Mouse (Mus musculus) small intestine, adult 2 months (tissue): Measurements from ENCODE around the gene Zbtb7b. TPM values are rescaled to one million over a fixed set of nuclear protein-coding genes. Genes with fewer than 3 reads are reported as not detected.

Experiments used
- H3K27ac ChIP-seq: fragments of 200-500 bp; 2 replicates; pipeline ENCODE4 v1.5.1; 2012; ENCODE audit warnings: low read depth, low read length, control low read depth, inconsistent platforms; ENCODE audit not compliant: insufficient read depth
- H3K27me3 ChIP-seq: fragments of 200-500 bp; 2 replicates; pipeline ENCODE4 v1.6.1; 2012; ENCODE audit warnings: mild to moderate bottlenecking, moderate library complexity, low read length, inconsistent platforms; ENCODE audit not compliant: control insufficient read depth, insufficient read depth
- H3K36me3 ChIP-seq: fragments of 200-500 bp; 2 replicates; pipeline ENCODE4 v1.6.1; 2012; ENCODE audit warnings: mild to moderate bottlenecking, low read length, control low read depth, inconsistent platforms; ENCODE audit not compliant: control insufficient read depth, insufficient read depth
- H3K4me1 ChIP-seq: fragments of 200-500 bp; 2 replicates; pipeline ENCODE4 v1.6.1; 2012; ENCODE audit warnings: low read length, inconsistent platforms, mixed read lengths; ENCODE audit not compliant: control insufficient read depth, insufficient read depth, insufficient read length
- H3K4me3 ChIP-seq: fragments of 200-500 bp; 2 replicates; pipeline ENCODE4 v1.5.1; 2012; ENCODE audit warnings: low read depth, mild to moderate bottlenecking, control low read depth, inconsistent platforms, low read length, moderate library complexity
- CTCF ChIP-seq: fragments of 200-500 bp; IDR thresholded peaks from 2 replicates; pipeline ENCODE4 v1.5.1; 2012; ENCODE audit warnings: low read depth, mild to moderate bottlenecking, control low read depth, inconsistent platforms, low read length, moderate library complexity, mixed read lengths; ENCODE audit not compliant: insufficient replicate concordance, insufficient read length; ENCODE audit errors: extremely low read depth
- POLR2A ChIP-seq: fragments of 200-500 bp; IDR thresholded peaks from 2 replicates; pipeline ENCODE4 v1.6.1; 2012; ENCODE audit warnings: low read depth, mild to moderate bottlenecking, control low read depth, inconsistent platforms, low read length, moderate library complexity
- WGBS: fragments of 180-500 bp; shearing (Covaris S2); methylation state at CpG from one replicate; pipeline ENCODE4 v1.1.7; 2018; 5-methylcytosine and 5-hydroxymethylcytosine counted together
- polyA plus RNA-seq: library from polyadenylated mRNA; depleted of rRNA; stranded (reverse); fragments of >200 nt; gene quantifications from 2 replicates; pipeline ENCODE4 v1.2.3, GENCODE M21; 2012

Gene Zbtb7b
- polyA plus RNA-seq, 1 experiment: 262 TPM

DNA sequence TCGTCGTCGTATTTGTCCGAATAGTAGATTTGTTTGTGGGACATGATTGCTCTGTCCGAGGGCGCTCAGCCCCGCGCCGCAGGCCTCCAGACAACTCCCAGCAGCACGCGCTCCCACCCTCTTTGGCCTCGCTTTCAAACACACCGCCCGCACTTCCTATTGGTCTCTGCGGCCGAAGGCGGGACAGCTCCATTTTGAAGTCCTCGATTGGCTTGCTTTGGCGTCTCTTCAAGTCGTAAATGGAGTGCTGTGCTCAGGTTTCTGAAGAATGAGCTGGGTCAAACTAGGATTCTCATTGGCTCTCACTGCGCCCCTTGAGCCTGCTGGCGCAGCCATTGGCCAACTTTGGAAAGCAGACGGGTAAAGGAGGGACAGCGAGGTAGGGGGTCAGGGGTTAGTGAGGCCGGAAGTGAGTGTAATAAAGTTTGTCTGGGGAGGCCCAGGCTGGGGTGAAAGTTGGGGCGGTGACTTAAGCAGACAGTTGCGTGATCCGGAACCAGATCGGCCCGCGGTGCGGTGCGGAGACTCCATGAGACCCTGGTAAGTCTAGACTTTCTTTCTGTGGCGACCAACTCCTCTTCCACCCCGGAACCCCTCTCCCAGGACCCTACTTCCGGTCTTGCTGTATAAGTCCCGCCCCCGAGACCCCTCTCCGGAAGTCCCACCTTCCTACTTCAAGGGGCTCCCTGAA is 23.7 kb upstream of the Zbtb7b start, which contains the start of the genes Cks1b and Shc1:
Gene Cks1b, minus strand, starts transcription at position 214 of the 691 bp plus-strand sequence.
Gene Shc1, plus strand, starts transcription at position 274 of the 691 bp plus-strand sequence.
- Histone ChIP-seq H3K4me3 (peak within 1 kb of the TSS; percentile 72), H3K36me3 (peaks cover 2% of the 10 kb centered on the region; the same call in 1 of the 2 replicates), H3K27ac (peak within 1 kb of the TSS; percentile 92), H3K27me3 (no peaks in the 10 kb centered on the region), H3K4me1 (peaks cover 4% of the 10 kb centered on the region)
- 1% methylated on average over 39 of the region's 39 CpGs for WGBS
- TF ChIP-seq CTCF (no peak), POLR2A (0 out of 2 replicates have a peak, but pooled peaks have one; percentile 29)

DNA sequence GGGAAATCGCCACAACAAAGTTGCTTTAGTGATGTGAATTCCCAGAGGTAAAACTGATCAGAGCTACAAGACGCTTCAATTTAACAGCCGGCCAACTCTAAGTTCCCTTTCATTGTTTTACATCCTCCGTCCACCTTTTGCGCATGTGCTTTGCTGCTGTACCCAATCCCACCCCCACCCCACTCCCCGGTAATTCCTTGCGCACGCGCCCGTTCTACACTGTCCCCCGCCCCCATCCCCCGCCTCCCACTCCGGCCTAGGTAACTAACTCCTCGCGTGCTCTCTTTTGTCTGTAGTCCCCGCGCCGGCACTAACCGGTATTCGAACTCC is 23.2 kb upstream of the Zbtb7b start:
- H3K4me3 ChIP-seq: peak overlapping the region; percentile 71
- WGBS: under 1% methylated on average over 20 of the region's 20 CpGs
- H3K27ac ChIP-seq: no peak overlapping the region
- peaks cover 4% of the 10 kb centered on the region for H3K4me1 ChIP-seq
- no peaks in the 10 kb centered on the region for H3K27me3 ChIP-seq
- no peaks in the 10 kb centered on the region for H3K36me3 ChIP-seq
- TF ChIP-seq CTCF (no peak), POLR2A (no peak)

DNA sequence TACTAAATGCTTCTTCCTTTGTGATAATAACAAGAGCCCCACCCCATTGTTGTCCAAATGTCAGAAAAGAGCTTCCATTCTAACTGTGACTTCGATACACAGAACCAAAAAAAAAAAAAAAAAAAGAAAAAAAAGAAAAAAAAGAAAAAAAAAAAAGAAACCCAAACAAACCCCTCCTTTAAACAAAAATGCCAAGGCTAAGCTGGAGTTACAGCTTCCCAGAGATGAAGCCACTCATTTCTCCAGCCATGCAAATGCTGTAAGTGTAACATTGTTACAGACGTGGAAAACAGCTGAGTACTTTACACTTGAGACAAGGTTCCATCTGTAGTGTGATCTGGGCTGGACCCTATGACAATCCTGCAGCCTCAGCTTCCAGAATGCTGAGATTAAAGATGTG is 22.6 kb upstream of the Zbtb7b start:
- Histone ChIP-seq H3K36me3 (no peaks in the 10 kb centered on the region), H3K27me3 (no peaks in the 10 kb centered on the region), H3K27ac (no peak overlapping the region), H3K4me1 (peaks cover 4% of the 10 kb centered on the region), H3K4me3 (no peak overlapping the region)
- WGBS: 18% methylated on average over 2 of the region's 2 CpGs
- TF ChIP-seq CTCF (no peak), POLR2A (no peak)

DNA sequence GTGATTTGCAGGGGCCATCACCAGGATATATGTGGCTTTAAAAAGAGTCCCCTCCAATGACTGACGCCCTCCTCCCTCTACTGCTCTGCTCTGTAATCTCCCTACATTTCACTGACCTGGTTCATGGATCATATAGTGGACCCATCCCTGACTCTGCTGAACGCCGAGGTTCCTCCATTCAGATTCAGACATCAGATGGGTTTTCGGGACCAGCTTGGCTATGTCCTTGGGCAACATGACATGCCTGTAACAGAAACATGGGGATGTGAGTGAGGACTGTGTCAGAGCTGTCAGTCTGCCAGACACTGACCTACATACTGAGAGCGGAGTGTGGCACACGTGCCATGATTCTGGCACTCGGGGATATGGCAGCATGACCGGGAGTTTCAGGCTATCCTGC is 21.6 kb upstream of the Zbtb7b start:
- H3K36me3 ChIP-seq: no peaks in the 10 kb centered on the region
- TF ChIP-seq CTCF (no peak), POLR2A (no peak)
- H3K4me3 ChIP-seq: no peak overlapping the region
- H3K27ac ChIP-seq: no peak overlapping the region
- WGBS: 94% methylated on average over 8 of the region's 8 CpGs
- H3K27me3 ChIP-seq: no peaks in the 10 kb centered on the region
- H3K4me1 ChIP-seq: peaks cover 4% of the 10 kb centered on the region

DNA sequence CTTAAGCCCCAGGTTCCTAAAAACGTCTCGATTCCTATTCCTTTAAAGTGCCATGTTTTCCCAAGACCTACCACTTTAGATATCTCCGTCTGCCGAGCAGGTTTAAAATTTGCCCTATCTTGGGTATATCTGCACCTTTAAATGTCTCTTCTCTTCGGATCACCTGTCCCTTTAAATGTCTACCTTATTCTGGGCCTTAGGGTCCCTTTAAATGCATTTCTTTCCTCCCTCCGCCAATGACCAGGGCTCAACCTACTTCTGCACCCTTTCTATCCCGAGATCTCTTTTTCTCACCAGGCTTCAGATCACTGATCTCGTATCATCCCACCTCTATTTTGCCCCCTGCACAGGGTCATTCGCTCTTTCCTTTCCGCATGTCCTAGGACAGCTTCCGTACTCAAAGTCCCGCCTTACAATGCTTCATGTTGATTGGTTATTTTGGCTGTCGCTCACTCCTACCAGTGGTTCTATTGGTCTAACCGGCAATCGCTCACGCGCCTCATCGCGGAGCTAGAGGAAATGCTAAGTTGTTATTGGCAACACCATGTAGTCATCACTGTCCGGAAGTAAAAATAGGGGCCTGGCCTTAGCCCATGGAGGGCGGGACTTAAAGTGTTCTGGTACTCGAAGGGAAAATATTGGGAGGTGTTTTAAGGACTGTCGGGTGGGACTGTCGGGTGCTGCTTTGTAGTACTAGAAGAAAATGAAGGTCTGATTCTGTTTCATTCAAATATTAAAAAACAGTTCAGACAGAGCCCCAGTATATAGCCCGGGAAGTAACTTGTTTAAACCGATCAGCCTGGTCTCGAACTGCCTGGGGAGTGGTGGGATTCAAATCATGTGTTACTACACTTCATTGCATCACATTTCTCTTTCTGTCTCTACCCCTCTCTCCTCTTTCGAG is 17.2 kb upstream of the Zbtb7b start, which contains the start of gene Flad1:
Gene Flad1, minus strand, starts transcription at position 381 of the 904 bp plus-strand sequence.
- TF ChIP-seq CTCF (no peak), POLR2A (no peak)
- Histone ChIP-seq H3K36me3 (peaks cover 19% of the 10 kb centered on the region), H3K4me3 (peak within 1 kb of the TSS; percentile 59), H3K4me1 (peaks cover 2% of the 10 kb centered on the region; the same call in 1 of the 2 replicates), H3K27me3 (no peaks in the 10 kb centered on the region), H3K27ac (peak within 1 kb of the TSS; percentile 35)
- WGBS: 3% methylated on average over 28 of the region's 28 CpGs

DNA sequence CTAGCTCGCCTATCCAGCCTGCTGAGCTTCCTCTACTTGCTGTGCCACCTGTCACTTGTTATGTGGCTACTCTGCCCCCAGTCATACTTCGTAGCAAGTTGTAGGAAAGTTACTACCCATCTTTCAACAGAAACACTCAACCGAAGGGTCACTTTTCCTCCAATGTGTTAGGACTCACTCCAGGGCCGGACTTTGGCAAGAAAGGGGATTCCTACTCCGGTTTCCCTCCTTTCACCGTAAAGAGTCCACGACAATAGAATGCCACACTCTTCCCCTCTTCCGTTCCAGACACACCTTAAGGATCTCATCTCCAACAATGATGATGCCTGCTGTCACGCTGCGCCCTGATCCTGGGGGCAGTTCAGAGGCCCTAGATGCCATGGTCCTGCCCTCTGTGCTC is 16.3 kb upstream of the Zbtb7b start:
- H3K4me3 ChIP-seq: peak overlapping the region; percentile 59
- TF ChIP-seq CTCF (no peak), POLR2A (no peak)
- H3K36me3 ChIP-seq: peaks cover 21% of the 10 kb centered on the region
- whole genome bisulfite sequencing: 47% methylated on average over 10 of the region's 10 CpGs
- peaks cover 2% of the 10 kb centered on the region; the same call in 1 of the 2 replicates for H3K4me1 ChIP-seq
- no peaks in the 10 kb centered on the region for H3K27me3 ChIP-seq
- 0 out of 2 replicates have a peak overlapping the region, but pooled peaks have one; percentile 35 for H3K27ac ChIP-seq
